Mouse (Mus musculus) lung, postnatal 36 days (tissue): ENCODE results near the gene Pde4d.
"Not testable (repeated sequence)": the region's sequence is repeated elsewhere in the genome, so short reads cannot be mapped to it uniquely, and the experiment has no call there.

Experiments
- DNase-seq: peaks from one replicate; pipeline ENCODE4 v3.0.0; 2022; ENCODE audit warnings: mixed read lengths

Gene Pde4d

DNA sequence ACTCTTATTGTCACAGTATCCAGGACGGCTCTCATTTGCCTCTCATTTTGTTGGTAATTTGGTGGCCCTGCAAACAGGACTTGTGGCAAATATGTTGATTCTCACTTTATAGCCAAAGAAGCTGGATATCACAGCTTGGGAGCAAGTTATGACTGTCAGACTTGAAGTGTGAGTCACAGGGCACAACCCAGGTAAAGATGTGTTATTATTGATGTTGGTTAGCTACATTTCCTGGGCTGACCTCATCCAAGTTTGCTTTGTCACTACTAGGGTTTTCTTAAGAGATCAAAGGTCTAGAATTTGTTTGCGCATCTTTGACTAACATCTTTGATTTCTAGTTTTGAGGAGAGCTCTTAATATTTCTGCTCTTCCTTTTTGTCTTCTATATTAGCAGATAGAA, 1393.2 kb downstream of the Pde4d start:
- DNase-seq: no peak

DNA sequence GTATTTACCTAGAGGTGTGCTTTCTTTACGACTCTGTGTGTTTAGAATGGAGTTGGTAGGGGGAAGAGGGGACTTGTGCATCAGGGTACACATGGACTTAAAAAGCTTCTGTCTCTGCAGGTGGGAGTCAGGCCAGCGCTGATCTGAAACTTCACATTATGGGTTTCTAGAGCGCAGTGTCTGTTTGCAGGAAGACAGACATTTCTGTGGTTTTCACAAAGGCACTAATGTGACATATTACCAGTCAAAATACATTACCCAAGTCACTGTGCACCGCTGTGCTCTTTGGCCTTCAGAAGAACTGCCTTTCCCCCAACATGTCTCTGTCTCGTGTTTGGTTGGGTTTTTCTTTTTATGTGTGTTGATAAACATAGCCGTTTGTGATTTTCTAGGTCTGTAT, 1395.1 kb downstream of the Pde4d start:
- DNase-seq: no peak

DNA sequence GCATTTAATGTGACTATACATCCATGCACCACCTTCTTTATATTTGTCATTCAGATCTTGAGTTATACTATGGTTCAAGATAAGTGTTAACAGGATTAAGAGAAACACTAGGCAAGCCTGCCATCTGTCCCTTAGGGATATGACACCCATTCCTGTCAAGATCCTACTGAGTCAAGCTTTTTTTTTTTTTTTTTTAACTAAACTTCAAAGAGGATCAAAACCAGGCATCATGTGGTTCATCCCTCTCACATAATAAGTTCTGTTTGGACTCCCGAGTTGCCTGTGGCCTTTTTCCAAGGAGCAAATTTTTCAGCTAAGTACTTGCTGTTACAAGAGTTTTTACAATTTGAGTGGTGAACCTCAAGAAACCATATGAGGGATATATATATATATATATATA, 1414.1 kb downstream of the Pde4d start:
- DNase-seq: no peak

DNA sequence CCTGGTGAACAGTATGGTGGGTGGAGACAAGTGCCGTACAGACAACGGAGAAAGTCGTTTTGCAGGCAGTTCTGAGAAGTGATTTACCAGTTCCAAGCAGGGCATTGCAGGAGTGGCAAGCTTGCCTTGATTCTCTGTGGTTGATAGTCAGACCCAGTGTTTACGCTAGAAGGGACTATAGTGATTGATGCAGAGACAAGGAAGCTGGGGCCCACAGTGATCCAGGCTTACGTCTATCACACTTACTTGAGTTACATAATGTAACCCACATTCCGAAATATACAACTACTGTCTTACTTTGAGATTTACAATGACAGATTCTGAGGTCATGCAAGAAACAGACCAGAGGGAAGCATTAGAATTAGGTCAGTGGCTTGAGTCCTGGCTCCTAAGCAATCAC, 1414.6 kb downstream of the Pde4d start:
- DNase-seq: no peak

DNA sequence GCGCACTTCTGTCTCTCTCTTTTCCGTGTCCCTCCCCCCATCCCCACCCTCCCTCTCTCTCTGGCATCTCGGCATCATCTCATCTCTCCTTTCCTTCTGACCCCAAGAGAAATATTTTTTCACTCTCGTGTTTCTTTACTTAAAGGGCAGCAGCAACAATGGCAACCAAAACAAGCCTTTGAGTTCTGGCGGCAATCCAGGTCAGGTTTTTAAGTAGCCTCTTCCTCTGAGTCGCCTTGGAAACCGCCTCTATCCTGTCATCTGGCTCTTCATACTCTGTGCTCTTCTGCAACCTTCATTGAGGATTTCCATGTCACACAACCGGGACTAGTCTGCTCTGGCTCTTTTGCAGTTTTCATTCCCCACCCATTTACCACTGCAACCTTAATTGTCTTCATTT, 1430.6 kb downstream of the Pde4d start:
- no peak for DNase-seq

DNA sequence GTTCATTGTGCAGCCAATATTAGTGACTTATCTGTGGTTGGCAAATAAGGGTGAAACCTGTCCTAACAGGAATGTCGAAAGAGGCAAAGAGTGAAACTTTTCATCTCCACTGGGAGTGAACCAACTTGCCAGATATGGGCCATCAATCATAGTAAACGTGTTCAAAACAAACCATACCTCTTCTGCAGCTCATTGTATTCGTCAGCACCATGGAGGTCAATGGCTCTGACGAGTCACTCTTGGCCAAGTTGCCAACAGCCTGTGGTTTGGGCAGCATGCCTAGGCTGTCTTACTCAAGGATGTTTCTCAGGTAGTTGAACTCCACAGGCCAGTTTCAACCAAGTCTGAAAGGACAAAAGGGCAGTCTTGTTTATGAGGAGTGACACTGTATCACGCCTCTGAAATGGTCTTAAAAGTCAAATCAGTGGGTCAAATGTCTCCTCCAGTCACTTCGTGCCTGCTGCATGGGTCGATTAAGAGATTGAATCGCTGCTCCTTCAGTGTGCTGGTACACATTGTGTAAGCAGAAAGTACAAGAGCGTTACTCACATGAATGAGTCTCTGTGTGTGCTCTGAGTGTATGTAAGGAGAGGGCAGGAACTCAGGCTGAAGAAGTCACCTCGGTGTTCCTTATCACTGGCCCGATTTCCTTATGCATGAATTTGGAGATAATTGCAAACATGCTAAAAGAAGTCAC, 1431.6 kb downstream of the Pde4d start:
- DNase-seq: peak; percentile 85

DNA sequence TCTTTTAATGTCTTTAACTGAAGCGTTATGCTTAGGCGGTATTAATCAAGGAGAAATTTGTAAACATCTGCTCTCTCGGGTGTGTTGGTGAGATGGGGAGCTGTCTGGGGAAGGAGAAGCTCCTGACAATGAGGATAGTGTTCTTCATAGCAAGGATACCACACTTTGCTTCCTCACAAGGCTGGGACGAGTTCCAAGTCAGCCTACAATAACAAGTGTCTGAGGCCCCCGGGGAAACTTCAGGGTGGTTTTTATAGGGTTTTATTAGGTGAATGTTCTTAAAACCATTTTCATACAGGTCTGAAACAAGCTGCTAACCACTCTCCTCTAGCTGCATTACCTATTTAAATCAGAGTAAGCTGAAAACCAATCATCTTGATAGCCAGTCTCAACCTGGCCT, 1433.9 kb downstream of the Pde4d start:
- DNase-seq: no peak

DNA sequence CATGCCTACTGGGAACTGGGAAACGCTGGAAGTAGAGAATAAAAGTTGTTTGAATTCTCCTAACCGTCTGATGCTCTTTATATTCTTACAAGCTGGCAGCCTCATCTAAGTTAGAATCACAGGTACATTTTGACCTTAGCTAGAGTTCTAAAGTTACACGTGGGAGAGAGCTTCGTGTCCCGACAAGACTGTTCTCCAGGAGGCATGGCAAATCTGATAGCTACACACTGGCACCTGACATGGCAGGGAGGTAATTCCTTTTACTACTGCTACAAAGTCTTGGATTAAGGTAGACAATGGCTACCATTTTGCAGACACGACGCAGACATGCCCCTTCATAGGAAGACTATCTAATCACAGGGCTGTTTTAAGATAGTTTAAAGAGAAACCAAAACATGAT, 1435.1 kb downstream of the Pde4d start:
- DNase-seq: no peak

DNA sequence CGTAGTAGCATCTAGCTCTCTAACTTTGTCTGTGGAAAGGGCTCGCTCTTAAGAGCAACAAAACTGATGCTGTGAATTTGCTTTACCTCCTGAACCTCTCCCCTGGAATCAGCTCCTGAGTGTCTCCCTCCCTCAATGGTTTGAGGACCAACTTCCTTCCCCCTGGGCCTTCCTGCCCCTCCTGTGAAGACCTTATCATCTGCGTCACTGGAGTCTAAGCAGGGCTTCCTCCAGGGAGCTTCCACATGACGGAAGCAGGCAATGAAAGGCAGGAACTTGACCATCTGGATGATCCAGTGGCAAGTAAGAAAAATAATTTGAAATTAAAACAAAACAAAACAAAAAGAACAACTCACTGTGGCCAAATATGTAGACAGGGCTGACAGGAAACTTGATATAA, 1438.5 kb downstream of the Pde4d start:
- DNase-seq: no peak

DNA sequence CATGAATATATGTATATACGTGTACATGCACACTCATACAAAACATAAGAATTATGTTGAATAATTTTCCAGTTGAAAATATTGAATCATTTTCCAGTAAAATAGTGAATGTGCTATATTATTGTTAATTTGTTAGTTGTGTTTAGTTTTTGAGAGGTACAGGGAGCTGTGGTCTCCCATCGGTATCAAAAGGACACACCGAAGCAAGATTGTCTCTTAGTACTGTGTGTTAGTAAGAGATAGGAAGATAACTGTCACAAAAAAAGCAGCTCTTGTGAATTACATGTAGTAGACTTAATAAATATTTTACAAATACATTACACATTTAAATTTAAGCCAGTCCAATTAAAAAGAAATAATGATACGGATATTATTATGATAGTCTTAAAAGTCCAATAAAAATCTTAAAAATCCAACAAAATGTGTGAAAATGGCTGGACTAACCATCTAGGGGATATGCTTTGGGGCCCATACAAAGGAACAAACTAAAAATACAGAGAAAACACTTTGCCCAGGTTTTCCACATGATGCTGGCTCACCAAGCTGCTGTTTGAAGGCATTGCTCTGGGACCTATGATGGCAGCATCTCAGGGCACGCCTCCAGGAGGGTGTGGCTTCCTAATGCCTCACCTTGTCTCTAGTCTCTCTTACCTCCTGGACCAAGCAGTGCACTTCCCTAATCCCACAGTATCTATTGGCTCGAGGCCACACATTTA, 1441.6 kb downstream of the Pde4d start:
- DNase-seq: no peak

DNA sequence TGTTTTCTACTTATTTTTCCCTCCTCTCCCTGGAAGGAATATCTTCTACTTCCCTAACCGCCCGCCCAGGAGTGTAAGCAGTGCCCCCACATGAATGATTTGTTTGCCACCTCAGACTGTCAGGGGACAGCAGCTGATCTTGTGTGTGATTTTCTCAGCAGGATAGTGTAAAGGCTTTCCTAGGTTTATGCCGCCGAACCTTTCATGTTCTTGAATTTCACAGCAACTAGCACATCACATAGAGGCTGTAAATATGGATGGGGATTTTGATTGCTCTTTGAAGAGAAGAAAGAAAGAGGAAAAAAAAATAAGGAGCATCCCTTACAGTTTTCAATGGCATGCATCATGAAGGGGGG, 1442.1 kb downstream of the Pde4d start:
- no peak for DNase-seq

DNA sequence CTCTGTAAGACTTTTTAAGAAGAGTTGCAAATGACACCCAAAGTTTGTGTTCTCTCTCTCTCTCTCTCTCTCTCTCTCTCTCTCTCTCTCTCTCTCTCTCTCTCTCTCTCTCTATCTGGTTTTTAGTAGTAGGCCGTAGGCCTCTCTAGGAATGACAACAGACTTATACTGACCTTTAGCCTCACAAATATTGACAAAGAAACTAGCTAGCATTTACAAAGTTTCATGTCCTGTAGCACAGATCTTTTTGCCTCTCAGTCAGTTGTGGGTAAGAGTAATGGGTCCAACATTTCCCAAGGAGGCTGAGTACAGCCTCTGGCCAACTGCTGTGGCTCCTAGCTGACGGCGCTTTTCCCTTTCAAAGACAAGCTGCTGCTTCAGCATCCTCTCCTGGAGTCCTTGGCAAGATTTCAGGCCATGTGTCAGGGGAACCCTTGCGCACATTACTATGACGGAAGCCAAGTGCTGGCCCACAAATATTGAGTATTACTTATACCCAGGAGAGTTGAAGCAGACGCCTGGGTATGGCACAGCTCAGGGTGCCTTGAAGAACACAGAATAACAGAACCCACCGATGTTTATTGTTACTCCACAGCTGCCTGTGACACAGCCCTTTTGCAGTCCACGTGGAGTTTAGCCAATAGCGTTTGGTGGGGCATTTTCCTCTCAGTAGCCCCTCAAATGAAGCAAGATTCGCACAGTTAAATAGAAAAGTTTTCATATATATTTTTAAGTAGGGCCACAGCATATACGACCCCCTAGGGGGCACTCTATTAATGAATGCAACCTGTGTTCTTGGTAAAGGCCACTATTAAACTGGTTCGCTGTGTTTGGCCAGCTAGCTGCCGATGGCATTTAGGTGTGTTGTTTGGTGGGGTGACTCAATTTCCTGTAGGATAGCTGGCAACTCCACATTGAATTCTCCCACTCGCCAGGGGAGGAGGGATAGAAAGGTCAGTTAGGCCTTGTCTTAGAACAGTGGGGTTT, 1450.0 kb downstream of the Pde4d start:
- DNase-seq: no peak

DNA sequence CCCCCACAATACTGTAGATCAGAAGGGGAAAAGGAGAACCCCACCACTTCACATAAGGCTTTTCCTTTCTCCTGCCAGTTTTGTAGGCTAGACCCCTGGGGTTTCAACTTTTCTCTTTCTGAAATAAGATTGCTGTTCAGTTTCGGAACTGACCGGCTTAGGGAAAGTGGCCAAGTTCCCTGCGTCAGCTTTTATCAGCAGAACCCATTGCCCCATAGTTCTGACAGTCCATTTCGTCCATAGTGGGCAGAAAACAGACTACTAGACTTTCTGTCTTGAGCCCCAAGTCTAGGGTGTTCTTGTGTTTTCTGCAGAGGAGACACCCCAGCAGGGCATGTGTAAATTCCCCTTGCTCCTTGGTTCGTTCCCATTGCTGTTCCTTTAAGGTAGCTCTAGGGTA, 1452.1 kb downstream of the Pde4d start:
- no peak for DNase-seq

DNA sequence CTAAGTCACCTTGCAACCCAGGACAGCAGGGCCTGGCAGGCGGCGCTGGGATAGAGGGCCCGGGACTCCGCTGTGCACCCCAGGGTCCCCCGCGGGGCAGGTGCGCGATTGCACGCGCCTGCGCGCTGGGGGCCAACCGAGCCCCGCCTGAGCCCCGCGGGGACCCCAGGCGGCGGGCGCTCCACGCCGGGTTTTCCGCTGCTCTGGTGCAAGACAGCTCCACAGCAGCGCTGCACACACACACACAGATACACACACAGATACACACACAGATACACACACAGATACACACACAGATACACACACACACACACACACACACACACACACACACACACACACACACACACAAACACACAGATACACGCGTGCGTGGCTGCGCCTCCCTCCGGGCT, 1452.7 kb downstream of the Pde4d start:
- DNase-seq: not testable (repeated sequence)

DNA sequence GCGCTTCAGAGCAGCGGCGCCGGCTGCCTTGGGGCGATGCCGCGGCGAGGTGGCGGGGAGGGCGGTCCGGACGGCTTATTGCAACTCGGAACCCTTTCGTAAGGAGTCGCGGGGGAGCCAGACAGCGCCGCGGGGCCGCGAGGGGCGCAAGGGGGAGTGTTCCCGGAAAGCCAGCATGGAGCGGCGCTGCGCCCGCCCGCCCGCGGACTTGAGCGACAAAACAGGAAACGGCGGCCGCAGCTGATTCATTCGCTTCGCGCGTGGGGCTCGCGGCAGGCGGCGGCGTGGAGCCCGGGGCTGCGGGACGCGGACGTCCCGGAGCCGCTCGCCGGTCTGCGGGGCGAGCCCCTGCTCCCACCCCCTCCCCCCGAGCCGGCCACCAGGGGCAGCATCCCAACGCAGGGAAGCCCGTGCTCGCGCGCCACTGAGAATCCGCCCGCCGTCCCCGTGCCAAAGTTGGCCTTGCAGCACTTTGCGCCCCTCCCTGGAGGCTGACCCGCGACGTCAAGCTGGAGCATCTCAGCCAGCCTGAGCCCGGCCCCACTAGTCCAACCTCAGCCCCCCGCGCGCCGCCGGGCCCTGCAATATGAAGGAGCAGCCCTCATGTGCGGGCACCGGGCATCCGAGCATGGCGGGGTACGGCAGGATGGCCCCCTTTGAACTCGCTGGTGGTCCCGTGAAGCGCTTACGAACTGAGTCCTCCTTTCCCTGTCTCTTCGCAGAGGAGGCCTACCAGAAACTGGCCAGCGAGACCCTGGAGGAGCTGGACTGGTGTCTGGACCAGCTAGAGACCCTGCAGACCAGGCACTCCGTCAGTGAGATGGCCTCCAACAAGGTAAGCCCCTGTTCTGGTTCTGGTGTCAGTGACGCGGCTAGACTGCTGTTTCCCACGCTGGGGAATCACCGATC, 1453.4 kb downstream of the Pde4d start:
- peak; percentile 69 for DNase-seq

DNA sequence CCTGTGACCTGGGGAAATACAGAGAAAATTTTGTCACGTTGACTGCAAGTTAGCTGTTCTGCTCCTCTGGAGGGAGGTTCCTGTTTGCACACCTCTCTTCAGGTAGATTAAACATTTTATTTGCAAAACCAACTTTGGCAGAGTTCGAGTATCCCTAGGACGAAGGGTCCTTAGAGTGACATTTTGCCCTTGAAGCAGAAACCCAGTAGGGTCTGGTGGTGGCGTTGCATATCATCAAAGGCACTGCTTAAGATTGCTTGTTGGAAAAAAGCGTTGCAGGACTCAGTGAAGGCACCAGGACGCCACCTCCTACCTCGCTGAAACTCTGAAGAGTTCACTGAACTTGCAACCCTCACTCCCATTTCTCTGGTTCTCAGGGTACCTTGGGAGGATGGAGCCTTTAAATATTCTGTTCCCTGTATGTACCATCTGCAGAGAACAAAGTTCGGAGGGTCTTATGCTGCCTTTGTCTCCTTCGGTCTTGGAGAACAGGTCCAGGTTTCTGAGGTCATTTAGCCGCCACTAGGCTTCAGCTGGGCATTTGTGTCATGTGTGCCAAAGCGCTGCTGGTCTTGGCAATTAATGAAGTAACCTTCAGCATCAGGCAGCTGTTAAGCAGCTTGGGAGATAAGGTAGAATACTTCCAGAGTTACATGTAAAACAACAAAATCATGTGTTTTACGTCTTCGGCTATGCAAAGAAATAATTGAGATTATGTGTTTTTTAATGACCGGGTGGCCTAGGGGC, 1454.2 kb downstream of the Pde4d start:
- DNase-seq: no peak

DNA sequence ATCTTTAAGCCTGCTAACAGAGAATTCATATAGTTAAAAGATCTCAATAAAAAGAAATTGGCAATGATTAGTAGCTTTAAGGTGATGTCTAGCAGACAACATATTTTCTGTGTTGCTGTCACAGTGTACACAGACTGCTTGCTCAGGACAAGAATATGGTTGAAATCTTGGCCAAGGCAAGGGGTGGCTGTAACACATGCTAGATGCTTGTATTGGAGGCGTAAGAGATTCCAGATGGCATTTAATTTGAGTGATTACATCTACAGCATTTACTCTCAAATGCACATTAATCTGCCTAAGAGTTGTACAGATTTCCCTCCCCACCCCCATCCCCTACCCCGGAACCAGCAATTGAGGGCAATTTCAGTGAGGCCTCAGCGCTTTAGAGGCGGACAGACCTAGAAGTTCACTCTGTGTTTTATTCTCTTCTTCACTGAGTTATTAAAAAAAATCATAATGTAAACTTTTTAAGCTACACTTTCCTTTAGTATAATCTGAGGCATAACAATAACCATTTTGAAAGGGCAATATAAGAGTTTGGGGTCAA, 1456.7 kb downstream of the Pde4d start:
- no peak for DNase-seq

DNA sequence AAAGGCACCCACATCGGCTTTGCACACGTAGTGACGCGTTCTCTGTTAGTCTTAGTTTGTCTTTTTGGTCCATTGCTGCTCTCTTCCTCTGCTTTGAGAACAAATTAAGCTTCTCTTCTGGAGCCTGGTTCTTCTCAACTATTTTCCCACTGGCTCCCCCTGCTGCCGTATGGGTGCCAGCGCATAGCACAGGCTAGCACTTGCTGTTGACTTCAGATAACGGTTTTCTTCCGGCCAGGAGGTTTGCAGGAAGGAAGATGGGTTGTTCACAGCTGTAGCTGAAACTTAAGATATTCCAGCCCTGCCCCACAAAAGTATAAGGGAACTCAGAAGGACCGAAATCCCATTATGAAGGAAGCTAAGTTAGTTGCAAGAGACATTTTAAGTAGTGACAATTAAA, 1457.9 kb downstream of the Pde4d start:
- DNase-seq: peak; percentile 89

DNA sequence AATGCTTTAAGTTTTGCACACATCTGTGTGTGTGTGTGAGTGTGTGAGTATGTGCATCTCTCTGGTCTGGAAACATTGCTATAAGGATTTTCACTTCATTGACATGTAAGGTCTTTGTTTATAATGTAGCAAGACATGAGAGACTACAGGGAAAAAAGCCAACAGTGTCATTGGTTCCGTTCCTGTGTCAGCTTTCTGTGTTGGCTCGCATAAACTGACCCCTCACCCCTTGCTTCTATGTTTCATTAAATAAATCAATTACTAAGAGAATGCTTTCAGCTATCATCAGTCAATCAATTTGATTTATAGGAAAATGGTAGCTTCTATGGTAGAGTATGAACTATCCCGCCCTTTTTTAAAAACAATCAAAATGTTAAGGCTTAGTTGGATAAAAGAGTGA, 1458.6 kb downstream of the Pde4d start:
- DNase-seq: no peak

DNA sequence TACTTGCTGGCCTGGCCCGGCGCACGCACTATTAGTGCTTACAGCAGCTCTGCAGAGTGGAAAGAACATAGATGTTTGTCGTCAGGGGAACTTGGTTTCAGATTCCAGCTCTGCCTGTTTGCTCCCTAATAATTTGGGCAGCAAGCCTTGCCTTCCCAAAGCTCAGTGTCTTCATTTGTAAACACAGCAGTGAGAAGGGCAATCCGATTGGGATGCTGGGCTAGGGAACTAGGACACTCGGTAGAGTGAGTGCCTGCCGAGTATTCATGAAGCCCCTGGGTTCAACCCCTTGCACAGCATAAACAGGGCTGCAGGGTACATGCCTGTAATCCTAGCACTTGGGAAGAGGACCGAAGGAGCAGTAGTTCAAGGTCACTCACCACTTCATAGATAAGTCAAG, 1459.4 kb downstream of the Pde4d start:
- DNase-seq: no peak

DNA sequence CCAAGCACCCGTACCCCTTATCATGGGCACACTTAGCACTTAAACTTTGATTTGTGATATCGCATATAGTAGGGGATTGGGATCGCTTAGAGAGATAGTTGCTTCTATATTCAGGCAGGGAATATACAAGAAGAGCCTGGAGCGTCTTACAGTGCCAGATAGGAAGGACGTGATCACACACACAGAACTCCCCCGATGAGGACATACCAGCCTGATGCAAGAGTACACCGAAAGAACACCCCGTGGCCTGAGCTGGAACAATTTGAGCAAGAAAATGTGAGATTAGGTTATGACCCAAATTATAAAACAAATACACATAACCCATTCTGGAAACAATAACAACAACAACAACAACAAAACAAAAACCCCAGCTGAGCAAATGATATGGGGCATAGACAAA, 1461.2 kb downstream of the Pde4d start:
- no peak for DNase-seq

DNA sequence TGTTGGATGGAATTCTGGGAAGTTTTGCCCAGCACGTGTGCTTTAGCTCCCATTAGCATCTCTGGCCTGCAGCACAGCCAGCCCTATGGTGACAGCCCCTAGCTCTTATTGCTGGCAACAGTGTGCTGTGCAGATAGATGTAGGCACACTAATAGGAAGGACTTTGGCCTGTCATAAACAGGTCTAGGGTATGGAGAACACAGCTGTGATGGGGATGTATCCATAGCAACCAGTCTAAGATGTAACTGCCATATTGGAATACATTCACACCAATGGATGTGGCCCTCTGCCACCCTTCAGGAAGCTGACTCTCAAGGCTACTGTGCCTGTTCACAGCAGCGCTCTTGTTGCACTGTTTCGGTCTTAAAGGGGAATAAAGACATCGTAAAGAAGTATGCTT, 1462.9 kb downstream of the Pde4d start:
- no peak for DNase-seq
